Mouse (Mus musculus): ENCODE measurements around the gene Gm20662. TPM values are rescaled to one million over a fixed set of nuclear protein-coding genes. Genes with fewer than 3 reads are reported as not detected.
"Not testable (repeated sequence)": the region's sequence is repeated elsewhere in the genome, so short reads cannot be mapped to it uniquely, and the experiment has no call there.

The Gm20662 gene
- polyA plus RNA-seq, 1 experiment from 2014 or later = 0.59 TPM

- no peak overlapping the region for H3K4me2 ChIP-seq
- H3K36me3 ChIP-seq = no peaks in the 10 kb centered on the region
- ATAC-seq (ENCODE audit: low FRiP score) = no peak
- no peak overlapping the region for H3K4me3 ChIP-seq (replicated peaks)
- 86% methylated on average over 11 of the region's 11 CpGs for WGBS
- H3K27ac ChIP-seq (replicated peaks) = no peak overlapping the region
- H3K27me3 ChIP-seq (replicated peaks) = no peaks in the 10 kb centered on the region
- H3K4me1 ChIP-seq = no peaks in the 10 kb centered on the region
- H3K9ac ChIP-seq (replicated peaks) = no peak overlapping the region
- no peaks in the 10 kb centered on the region for H3K9me3 ChIP-seq (replicated peaks)
Observed at GRCm38 (mm10) chr9:107993013-107993412, 3.1 kb upstream of the Gm20662 start.

- ATAC-seq (ENCODE audit: low FRiP score) = no peak
- 76% methylated on average over 2 of the region's 2 CpGs for WGBS
Observed at GRCm38 (mm10) chr9:107994464-107994863, 1.7 kb upstream of the Gm20662 start.

GRCm38 (mm10) chr9:107995513-107995912 lies 636 bp upstream of the Gm20662 start:
- Histone ChIP-seq H3K36me3 (no peaks in the 10 kb centered on the region), H3K9me3 (replicated peaks) (no peaks in the 10 kb centered on the region), H3K9ac (replicated peaks) (no peak overlapping the region), H3K4me2 (no peak overlapping the region), H3K4me1 (no peaks in the 10 kb centered on the region), H3K4me3 (replicated peaks) (no peak overlapping the region), H3K27me3 (replicated peaks) (no peaks in the 10 kb centered on the region), H3K27ac (replicated peaks) (no peak overlapping the region)
- no peak for ATAC-seq (ENCODE audit: low FRiP score)
- 92% methylated on average over 21 of the region's 21 CpGs for WGBS

More at GRCm38 (mm10) chr9:107994464-107994863, 1.7 kb upstream of the Gm20662 start:
- no peak overlapping the region for H3K4me3 ChIP-seq (replicated peaks)
- no peak overlapping the region for H3K9ac ChIP-seq (replicated peaks)
- no peak overlapping the region for H3K27ac ChIP-seq (replicated peaks)
- no peaks in the 10 kb centered on the region for H3K4me1 ChIP-seq
- no peaks in the 10 kb centered on the region for H3K36me3 ChIP-seq
- H3K9me3 ChIP-seq (replicated peaks) = no peaks in the 10 kb centered on the region
- no peak overlapping the region for H3K4me2 ChIP-seq
- no peaks in the 10 kb centered on the region for H3K27me3 ChIP-seq (replicated peaks)

- Histone ChIP-seq H3K4me2 (peak within 1 kb of the TSS; percentile 81), H3K4me1 (peaks cover 29% of the 10 kb centered on the region)
- under 1% methylated on average over 51 of the region's 51 CpGs for WGBS
Observed at GRCm38 (mm10) chr9:108001922-108002770, 6.0 kb downstream of the Gm20662 start, which contains the start of gene Ip6k1. TSS of gene Ip6k1 (plus strand) at chr9:108002501.

GRCm38 (mm10) chr9:108002778-108003530 lies 6.8 kb downstream of the Gm20662 start:
- Histone ChIP-seq H3K4me1 (peaks cover 30% of the 10 kb centered on the region), H3K27me3 (replicated peaks) (no peaks in the 10 kb centered on the region), H3K27ac (replicated peaks) (peak overlapping the region; percentile 94), H3K9ac (replicated peaks) (peak overlapping the region; percentile 92), H3K36me3 (no peaks in the 10 kb centered on the region; the same call in 1 of the 2 replicates), H3K4me2 (peak overlapping the region; percentile 81), H3K9me3 (replicated peaks) (no peaks in the 10 kb centered on the region), H3K4me3 (replicated peaks) (peak overlapping the region; percentile 69)
- under 1% methylated on average over 50 of the region's 50 CpGs for WGBS
- ATAC-seq (ENCODE audit: low FRiP score) = peak; percentile 40

More at GRCm38 (mm10) chr9:108001922-108002770, 6.0 kb downstream of the Gm20662 start, which contains the start of gene Ip6k1:
- no peaks in the 10 kb centered on the region; the same call in 1 of the 2 replicates for H3K36me3 ChIP-seq
- no peaks in the 10 kb centered on the region for H3K9me3 ChIP-seq (replicated peaks)
- H3K27ac ChIP-seq (replicated peaks) = peak within 1 kb of the TSS; percentile 94
- no peaks in the 10 kb centered on the region for H3K27me3 ChIP-seq (replicated peaks)
- ATAC-seq (ENCODE audit: low FRiP score) = peak; percentile 99
- peak within 1 kb of the TSS; percentile 69 for H3K4me3 ChIP-seq (replicated peaks)
- H3K9ac ChIP-seq (replicated peaks) = peak within 1 kb of the TSS; percentile 92

GRCm38 (mm10) chr9:108003531-108003890 lies 7.4 kb downstream of the Gm20662 start:
- Histone ChIP-seq H3K4me1 (peaks cover 35% of the 10 kb centered on the region), H3K4me3 (replicated peaks) (peak overlapping the region; percentile 69), H3K9ac (replicated peaks) (peak overlapping the region; percentile 92), H3K4me2 (peak overlapping the region; percentile 81), H3K27ac (replicated peaks) (peak overlapping the region; percentile 94), H3K27me3 (replicated peaks) (no peaks in the 10 kb centered on the region), H3K36me3 (no peaks in the 10 kb centered on the region; the same call in 1 of the 2 replicates), H3K9me3 (replicated peaks) (no peaks in the 10 kb centered on the region)
- 9% methylated on average over 8 of the region's 8 CpGs for WGBS
- ATAC-seq (ENCODE audit: low FRiP score) = no peak

GRCm38 (mm10) chr9:108008041-108008440 lies 11.9 kb downstream of the Gm20662 start:
- H3K9ac ChIP-seq (replicated peaks) = no peak overlapping the region
- H3K4me3 ChIP-seq (replicated peaks) = no peak overlapping the region
- no peak overlapping the region for H3K27ac ChIP-seq (replicated peaks)
- 88% methylated on average over 5 of the region's 5 CpGs for WGBS
- no peak overlapping the region for H3K4me2 ChIP-seq
- no peaks in the 10 kb centered on the region for H3K27me3 ChIP-seq (replicated peaks)
- no peaks in the 10 kb centered on the region; the same call in 1 of the 2 replicates for H3K36me3 ChIP-seq
- no peak for ATAC-seq (ENCODE audit: low FRiP score)
- no peaks in the 10 kb centered on the region for H3K9me3 ChIP-seq (replicated peaks)
- peaks cover 32% of the 10 kb centered on the region for H3K4me1 ChIP-seq

- H3K4me3 ChIP-seq (replicated peaks) = no peak overlapping the region
- H3K27ac ChIP-seq (replicated peaks) = no peak overlapping the region
- ATAC-seq (ENCODE audit: low FRiP score) = no peak
- peaks cover 12% of the 10 kb centered on the region for H3K4me1 ChIP-seq
- H3K9me3 ChIP-seq (replicated peaks) = no peaks in the 10 kb centered on the region
- no peaks in the 10 kb centered on the region for H3K36me3 ChIP-seq
- H3K27me3 ChIP-seq (replicated peaks) = no peaks in the 10 kb centered on the region
- no peak overlapping the region for H3K4me2 ChIP-seq
- no peak overlapping the region for H3K9ac ChIP-seq (replicated peaks)
Observed at GRCm38 (mm10) chr9:108010385-108010784, 14.2 kb downstream of the Gm20662 start.

- H3K36me3 ChIP-seq; H3K27ac ChIP-seq (replicated peaks); H3K9ac ChIP-seq (replicated peaks); H3K4me3 ChIP-seq (replicated peaks); ATAC-seq (ENCODE audit: low FRiP score); H3K27me3 ChIP-seq (replicated peaks); H3K4me1 ChIP-seq; H3K4me2 ChIP-seq; H3K9me3 ChIP-seq (replicated peaks): not testable (repeated sequence)
- 98% methylated on average over 2 of the region's 2 CpGs for WGBS
Observed at GRCm38 (mm10) chr9:108013577-108013976, 17.4 kb downstream of the Gm20662 start.

- Histone ChIP-seq H3K4me3 (replicated peaks) (no peak overlapping the region), H3K9me3 (replicated peaks) (no peaks in the 10 kb centered on the region), H3K9ac (replicated peaks) (no peak overlapping the region), H3K27ac (replicated peaks) (no peak overlapping the region), H3K27me3 (replicated peaks) (no peaks in the 10 kb centered on the region), H3K4me2 (no peak overlapping the region), H3K4me1 (peaks cover 3% of the 10 kb centered on the region; the same call in 1 of the 2 replicates), H3K36me3 (0 out of 2 replicates have a peak, but pooled peaks cover 4% of the 10 kb centered on the region)
- ATAC-seq (ENCODE audit: low FRiP score) = no peak
- WGBS = 72% methylated on average over 3 of the region's 3 CpGs
Observed at GRCm38 (mm10) chr9:108017127-108017526, 21.0 kb downstream of the Gm20662 start.

GRCm38 (mm10) chr9:108020741-108021140 lies 24.6 kb downstream of the Gm20662 start:
- no peak overlapping the region for H3K9ac ChIP-seq (replicated peaks)
- no peak overlapping the region for H3K4me3 ChIP-seq (replicated peaks)
- H3K27me3 ChIP-seq (replicated peaks) = no peaks in the 10 kb centered on the region
- no peaks in the 10 kb centered on the region for H3K9me3 ChIP-seq (replicated peaks)
- WGBS = 98% methylated on average over 1 of the region's 1 CpGs
- H3K36me3 ChIP-seq = peaks cover 24% of the 10 kb centered on the region
- no peak for ATAC-seq (ENCODE audit: low FRiP score)
- no peak overlapping the region for H3K4me2 ChIP-seq
- peaks cover 3% of the 10 kb centered on the region; the same call in 1 of the 2 replicates for H3K4me1 ChIP-seq
- no peak overlapping the region for H3K27ac ChIP-seq (replicated peaks)
